Mouse (Mus musculus) liver, embryonic 15.5 days (tissue): Measurements from ENCODE around the gene Lyl1. TPM values are rescaled to one million over a fixed set of nuclear protein-coding genes. Genes with fewer than 3 reads are reported as not detected.

Experiments
- ATAC-seq: fragments of 200-750 bp; cut with Nextera tagmentation; 2 replicates; pipeline ENCODE4 v1.8.0; 2017; ENCODE audit warnings: moderate number of reproducible peaks, mild to moderate bottlenecking, moderate library complexity; ENCODE audit not compliant: insufficient read depth
- H3K27ac ChIP-seq: fragments of 300-500 bp; sonication (generic); replicated peaks from 2 replicates; pipeline ENCODE4 v1.5.1; 2015; ENCODE audit warnings: mild to moderate bottlenecking, inconsistent platforms
- H3K27me3 ChIP-seq: fragments of 300-500 bp; sonication (generic); 2 replicates; pipeline ENCODE4 v1.6.1; 2015; ENCODE audit warnings: mild to moderate bottlenecking, inconsistent platforms
- H3K36me3 ChIP-seq: fragments of 300-500 bp; sonication (generic); replicated peaks from 2 replicates; pipeline ENCODE4 v1.6.1; 2015; ENCODE audit warnings: moderate library complexity, mild to moderate bottlenecking, inconsistent platforms
- H3K4me1 ChIP-seq: fragments of 300-500 bp; sonication (generic); replicated peaks from 2 replicates; pipeline ENCODE4 v1.6.1; 2015; ENCODE audit warnings: inconsistent platforms
- H3K4me2 ChIP-seq: fragments of 300-500 bp; sonication (generic); 2 replicates; pipeline ENCODE4 v1.6.1; 2015; ENCODE audit warnings: moderate library complexity, mild to moderate bottlenecking, inconsistent platforms
- H3K4me3 ChIP-seq: fragments of 300-500 bp; sonication (generic); replicated peaks from 2 replicates; pipeline ENCODE4 v1.5.1; 2015; ENCODE audit warnings: mild to moderate bottlenecking, inconsistent platforms
- H3K9ac ChIP-seq: fragments of 300-500 bp; sonication (generic); 2 replicates; pipeline ENCODE4 v1.6.1; 2015; ENCODE audit warnings: moderate library complexity, mild to moderate bottlenecking, inconsistent platforms
- H3K9me3 ChIP-seq: fragments of 300-500 bp; sonication (generic); replicated peaks from 2 replicates; pipeline ENCODE4 v1.6.1; 2016; ENCODE audit warnings: inconsistent platforms
- WGBS: fragments of 180-500 bp; shearing (Covaris S2); methylation state at CpG from one replicate; pipeline ENCODE4 v1.1.7; 2015; ENCODE audit warnings: mixed read lengths; ENCODE audit not compliant: insufficient replicate concordance; 5-methylcytosine and 5-hydroxymethylcytosine counted together
- polyA plus RNA-seq: library from polyadenylated mRNA; unstranded; fragments of >200 nt; fragmentation: Nextera tagmentation; extraction: Ambion mirVana; gene quantifications from 2 replicates; pipeline ENCODE4 v1.2.1, GENCODE M21; 2015

Lyl1 gene
- 55.3 and 58.3 TPM in 2 replicates for polyA plus RNA-seq

- H3K4me1 ChIP-seq = peaks cover 66% of the 10 kb centered on the region
- H3K27me3 ChIP-seq = peaks cover 8% of the 10 kb centered on the region; the same call in 1 of the 2 replicates
- H3K4me3 ChIP-seq = peak within 1 kb of the TSS; percentile 78
- 2% methylated on average over 34 of the region's 34 CpGs for WGBS
- H3K36me3 ChIP-seq = peaks cover 55% of the 10 kb centered on the region
- peak within 1 kb of the TSS; percentile 78 for H3K9ac ChIP-seq
- peak within 1 kb of the TSS; percentile 95 for H3K4me2 ChIP-seq
- peak within 1 kb of the TSS; percentile 98 for H3K27ac ChIP-seq
- no peaks in the 10 kb centered on the region for H3K9me3 ChIP-seq
- ATAC-seq = peak; percentile 89
These were observed at the start of gene Lyl1 for GRCm38 (mm10) chr8:84700941-84701911. Gene Lyl1 (plus strand): TSS chr8:84701457.

- Histone ChIP-seq H3K4me2 (peak overlapping the region; percentile 20), H3K9ac (no peak overlapping the region; the same call in 1 of the 2 replicates), H3K4me3 (0 out of 2 replicates have a peak overlapping the region, but pooled peaks have one; percentile 11), H3K36me3 (no peaks in the 10 kb centered on the region), H3K27me3 (peaks cover 24% of the 10 kb centered on the region), H3K4me1 (peaks cover 47% of the 10 kb centered on the region), H3K9me3 (no peaks in the 10 kb centered on the region), H3K27ac (peak overlapping the region; percentile 38; the same call in 1 of the 2 replicates)
- ATAC-seq = no peak
- 54% methylated on average over 9 of the region's 9 CpGs for WGBS
These were observed 48.1 kb upstream of the Lyl1 start for GRCm38 (mm10) chr8:84653092-84653631.

- peaks cover 24% of the 10 kb centered on the region for H3K27me3 ChIP-seq
- H3K4me1 ChIP-seq = peaks cover 57% of the 10 kb centered on the region
- no peaks in the 10 kb centered on the region for H3K36me3 ChIP-seq
- WGBS = 35% methylated on average over 4 of the region's 4 CpGs
- H3K27ac ChIP-seq = no peak overlapping the region
- no peaks in the 10 kb centered on the region for H3K9me3 ChIP-seq
- H3K4me3 ChIP-seq = no peak overlapping the region
- no peak overlapping the region for H3K9ac ChIP-seq
- ATAC-seq = no peak
- H3K4me2 ChIP-seq = no peak overlapping the region
These were observed 46.7 kb upstream of the Lyl1 start for GRCm38 (mm10) chr8:84654597-84654996.

- Histone ChIP-seq H3K36me3 (no peaks in the 10 kb centered on the region), H3K27me3 (peaks cover 24% of the 10 kb centered on the region), H3K9me3 (no peaks in the 10 kb centered on the region), H3K4me3 (peak overlapping the region; percentile 52), H3K27ac (peak overlapping the region; percentile 72), H3K4me2 (peak overlapping the region; percentile 90), H3K4me1 (peaks cover 62% of the 10 kb centered on the region), H3K9ac (peak overlapping the region; percentile 54; the same call in 1 of the 2 replicates)
- 7% methylated on average over 15 of the region's 15 CpGs for WGBS
- ATAC-seq = 0 out of 2 replicates have a peak, but pooled peaks have one; percentile 13
These were observed 45.7 kb upstream of the Lyl1 start for GRCm38 (mm10) chr8:84655336-84656190.

GRCm38 (mm10) chr8:84656191-84656525 is 45.1 kb upstream of the Lyl1 start:
- H3K27ac ChIP-seq = peak overlapping the region; percentile 72
- H3K4me1 ChIP-seq = peaks cover 68% of the 10 kb centered on the region
- WGBS = 4% methylated on average over 10 of the region's 10 CpGs
- H3K9ac ChIP-seq = peak overlapping the region; percentile 54
- H3K9me3 ChIP-seq = no peaks in the 10 kb centered on the region
- H3K4me3 ChIP-seq = peak overlapping the region; percentile 52
- ATAC-seq = no peak
- H3K4me2 ChIP-seq = peak overlapping the region; percentile 90
- peaks cover 24% of the 10 kb centered on the region for H3K27me3 ChIP-seq
- H3K36me3 ChIP-seq = no peaks in the 10 kb centered on the region

GRCm38 (mm10) chr8:84656641-84657126 is 44.6 kb upstream of the Lyl1 start:
- Histone ChIP-seq H3K27me3 (peaks cover 24% of the 10 kb centered on the region), H3K9me3 (no peaks in the 10 kb centered on the region), H3K4me2 (peak overlapping the region; percentile 90), H3K36me3 (no peaks in the 10 kb centered on the region), H3K9ac (peak overlapping the region; percentile 54), H3K4me3 (peak overlapping the region; percentile 52), H3K4me1 (peaks cover 73% of the 10 kb centered on the region), H3K27ac (peak overlapping the region; percentile 72)
- WGBS = under 1% methylated on average over 23 of the region's 23 CpGs
- ATAC-seq = peak; percentile 50

- H3K9ac ChIP-seq = peak overlapping the region; percentile 54
- ATAC-seq = no peak
- H3K4me3 ChIP-seq = peak overlapping the region; percentile 52; the same call in 1 of the 2 replicates
- no peaks in the 10 kb centered on the region for H3K9me3 ChIP-seq
- H3K36me3 ChIP-seq = no peaks in the 10 kb centered on the region
- H3K27ac ChIP-seq = peak overlapping the region; percentile 72
- peaks cover 78% of the 10 kb centered on the region for H3K4me1 ChIP-seq
- H3K27me3 ChIP-seq = peaks cover 24% of the 10 kb centered on the region
- H3K4me2 ChIP-seq = peak overlapping the region; percentile 90
These were observed 44.1 kb upstream of the Lyl1 start for GRCm38 (mm10) chr8:84657203-84657602.

GRCm38 (mm10) chr8:84657680-84658079 is 43.6 kb upstream of the Lyl1 start:
- Histone ChIP-seq H3K36me3 (no peaks in the 10 kb centered on the region), H3K9me3 (no peaks in the 10 kb centered on the region), H3K27me3 (peaks cover 24% of the 10 kb centered on the region), H3K9ac (no peak overlapping the region), H3K4me3 (no peak overlapping the region), H3K4me1 (peaks cover 83% of the 10 kb centered on the region), H3K27ac (peak overlapping the region; percentile 72), H3K4me2 (peak overlapping the region; percentile 90)
- WGBS = 54% methylated on average over 4 of the region's 4 CpGs
- no peak for ATAC-seq

- H3K27me3 ChIP-seq = peaks cover 24% of the 10 kb centered on the region
- no peak overlapping the region for H3K9ac ChIP-seq
- H3K9me3 ChIP-seq = no peaks in the 10 kb centered on the region
- H3K4me3 ChIP-seq = no peak overlapping the region
- WGBS = 13% methylated on average over 1 of the region's 1 CpGs
- peaks cover 87% of the 10 kb centered on the region for H3K4me1 ChIP-seq
- 0 out of 2 replicates have a peak overlapping the region, but pooled peaks have one; percentile 96 for H3K27ac ChIP-seq
- H3K4me2 ChIP-seq = no peak overlapping the region
- no peak for ATAC-seq
- no peaks in the 10 kb centered on the region for H3K36me3 ChIP-seq
These were observed 42.3 kb upstream of the Lyl1 start for GRCm38 (mm10) chr8:84658951-84659350.

GRCm38 (mm10) chr8:84659936-84660818 is 41.1 kb upstream of the Lyl1 start:
- ATAC-seq = no peak
- Histone ChIP-seq H3K4me2 (peak overlapping the region; percentile 99), H3K27ac (peak overlapping the region; percentile 96), H3K9ac (peak overlapping the region; percentile 84), H3K36me3 (no peaks in the 10 kb centered on the region), H3K9me3 (no peaks in the 10 kb centered on the region), H3K4me1 (peaks cover 83% of the 10 kb centered on the region), H3K27me3 (peaks cover 14% of the 10 kb centered on the region), H3K4me3 (peak overlapping the region; percentile 76)
- 2% methylated on average over 33 of the region's 33 CpGs for WGBS
